Mouse (Mus musculus): Measurements from ENCODE around the gene Prrc2b.

Prrc2b gene

DNA sequence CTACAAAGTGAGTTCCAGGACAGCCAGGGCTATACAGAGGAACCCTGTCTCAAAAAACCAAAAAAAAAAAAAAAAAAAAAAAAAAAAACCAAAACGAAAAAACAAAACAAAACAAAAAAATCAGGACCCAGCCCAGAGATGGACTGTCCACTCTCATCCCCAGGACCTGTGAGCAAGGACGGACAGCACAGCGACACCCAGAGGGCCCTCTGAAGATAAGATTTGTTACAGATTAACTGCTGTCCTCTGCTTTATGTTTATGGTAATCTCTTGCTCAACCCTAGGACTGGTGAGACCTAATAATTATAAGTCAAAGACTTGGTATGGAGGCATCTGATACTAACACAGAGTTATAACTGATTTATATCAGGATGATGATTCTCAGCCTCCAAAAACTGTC lies 124.9 kb downstream of the Prrc2b start:
- no peak for DNase-seq (ENCODE audit: low read depth, low spot score)

DNA sequence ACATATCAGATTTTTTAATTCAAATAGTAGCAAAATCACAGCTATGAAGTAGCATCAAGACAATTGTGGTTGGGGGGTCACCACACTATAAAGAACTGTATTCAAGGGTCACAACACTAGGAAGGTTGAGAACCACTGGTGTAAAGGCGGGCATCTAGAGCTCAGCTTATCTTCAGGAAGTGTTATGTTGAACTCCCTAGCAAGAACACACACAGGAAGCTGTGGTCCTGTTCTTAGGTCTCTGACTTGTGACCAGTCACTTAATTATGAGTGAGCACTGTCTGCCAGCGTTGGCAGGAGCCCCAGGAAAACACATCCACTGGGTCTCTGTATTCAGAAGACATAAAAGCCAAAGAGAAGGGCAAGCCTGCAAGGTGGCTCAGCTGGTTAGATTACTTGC lies 131.4 kb downstream of the Prrc2b start:
- no peak for DNase-seq (ENCODE audit: low read depth, low spot score)

DNA sequence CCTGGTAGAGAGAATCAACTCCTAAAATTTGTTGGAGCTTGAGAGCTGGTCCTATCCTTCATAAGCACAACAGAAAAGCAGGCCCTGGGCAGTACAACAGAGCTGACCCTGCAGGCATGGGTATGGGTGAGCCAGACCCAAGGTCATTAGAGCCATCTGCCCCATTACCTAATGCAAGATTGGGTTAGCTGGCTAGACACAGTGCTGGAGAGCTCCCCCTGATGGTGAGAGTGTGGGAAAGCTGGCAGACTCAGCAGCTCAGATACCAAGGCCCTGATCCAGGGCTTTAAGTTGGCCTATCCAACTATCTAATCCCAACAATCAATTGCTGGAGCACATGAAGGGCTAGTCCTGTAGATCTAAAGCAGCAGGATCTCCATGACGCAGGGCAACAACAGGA lies 131.8 kb downstream of the Prrc2b start:
- no peak for DNase-seq (ENCODE audit: low read depth, low spot score)

DNA sequence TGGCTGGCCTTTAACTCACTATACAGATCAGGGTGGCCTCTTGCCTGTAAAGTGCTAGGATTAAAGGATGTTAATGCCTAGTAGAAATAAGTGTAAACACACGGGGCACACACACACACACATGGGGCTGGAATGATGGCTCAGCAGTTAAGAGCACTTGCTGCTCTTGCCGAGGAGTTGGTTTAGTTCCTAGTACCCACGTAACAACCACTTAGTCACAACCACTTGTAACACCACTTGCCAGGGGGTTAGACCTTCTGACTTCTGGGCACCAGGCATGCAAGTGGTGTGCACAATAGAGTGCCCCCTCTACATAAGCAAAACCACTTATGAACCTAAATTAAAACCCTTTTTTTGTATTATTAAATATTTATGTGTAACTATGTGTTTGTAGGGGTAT lies 133.1 kb downstream of the Prrc2b start:
- DNase-seq (ENCODE audit: low read depth, low spot score) = no peak

All from WW6 (cell line).